Mouse (Mus musculus): ENCODE measurements around the gene Kifc1. TPM values are rescaled to one million over a fixed set of nuclear protein-coding genes. Genes with fewer than 3 reads are reported as not detected.

The Kifc1 gene
- polyA plus RNA-seq, 1 experiment from 2014 or later: 7.3 TPM

GRCm38 (mm10) chr17:33865330-33866030, 25.0 kb downstream of the Kifc1 start:
- Histone ChIP-seq H3K9me3 (no peaks in the 10 kb centered on the region), H3K27ac (no peak overlapping the region), H3K4me2 (no peak overlapping the region), H3K27me3 (no peaks in the 10 kb centered on the region), H3K36me3 (no peaks in the 10 kb centered on the region), H3K4me1 (no peaks in the 10 kb centered on the region), H3K4me3 (no peak overlapping the region), H3K9ac (no peak overlapping the region)
- 30% methylated on average over 9 of the region's 9 CpGs for WGBS
- ATAC-seq (ENCODE audit: insufficient number of reproducible peaks, insufficient read depth, low FRiP score, low TSS enrichment, low read depth): no peak

GRCm38 (mm10) chr17:33857816-33858215, 32.6 kb downstream of the Kifc1 start:
- no peaks in the 10 kb centered on the region for H3K9me3 ChIP-seq
- no peak overlapping the region for H3K4me3 ChIP-seq
- no peak for ATAC-seq (ENCODE audit: insufficient number of reproducible peaks, insufficient read depth, low FRiP score, low TSS enrichment, low read depth)
- no peak overlapping the region for H3K4me2 ChIP-seq
- no peak overlapping the region for H3K27ac ChIP-seq
- H3K4me1 ChIP-seq: no peaks in the 10 kb centered on the region
- no peaks in the 10 kb centered on the region for H3K27me3 ChIP-seq
- H3K36me3 ChIP-seq: no peaks in the 10 kb centered on the region
- WGBS: 80% methylated on average over 4 of the region's 4 CpGs
- H3K9ac ChIP-seq: no peak overlapping the region

- Histone ChIP-seq H3K27ac (no peak overlapping the region), H3K4me1 (no peaks in the 10 kb centered on the region), H3K36me3 (peaks cover 27% of the 10 kb centered on the region), H3K27me3 (no peaks in the 10 kb centered on the region), H3K4me3 (no peak overlapping the region), H3K9ac (no peak overlapping the region), H3K4me2 (no peak overlapping the region), H3K9me3 (no peaks in the 10 kb centered on the region)
- no peak for ATAC-seq (ENCODE audit: insufficient number of reproducible peaks, insufficient read depth, low FRiP score, low TSS enrichment, low read depth)
- 77% methylated on average over 1 of the region's 1 CpGs for WGBS
Observed at GRCm38 (mm10) chr17:33851331-33851730, 39.1 kb downstream of the Kifc1 start.

- no peak overlapping the region for H3K27ac ChIP-seq
- no peak overlapping the region for H3K4me2 ChIP-seq
- no peaks in the 10 kb centered on the region for H3K9me3 ChIP-seq
- peaks cover 14% of the 10 kb centered on the region for H3K4me1 ChIP-seq
- no peak overlapping the region for H3K4me3 ChIP-seq
- ATAC-seq (ENCODE audit: insufficient number of reproducible peaks, insufficient read depth, low FRiP score, low TSS enrichment, low read depth): no peak
- peaks cover 29% of the 10 kb centered on the region for H3K36me3 ChIP-seq
- no peak overlapping the region for H3K9ac ChIP-seq
- WGBS: 76% methylated on average over 8 of the region's 8 CpGs
- H3K27me3 ChIP-seq: no peaks in the 10 kb centered on the region
Observed at GRCm38 (mm10) chr17:33848139-33848538, 42.3 kb downstream of the Kifc1 start.

- Histone ChIP-seq H3K27ac (no peak overlapping the region), H3K36me3 (peaks cover 31% of the 10 kb centered on the region), H3K4me1 (peaks cover 14% of the 10 kb centered on the region), H3K27me3 (no peaks in the 10 kb centered on the region), H3K9me3 (no peaks in the 10 kb centered on the region), H3K9ac (peak overlapping the region; percentile 62), H3K4me2 (peak overlapping the region; percentile 86), H3K4me3 (peak overlapping the region; percentile 86)
- 70% methylated on average over 1 of the region's 1 CpGs for WGBS
- ATAC-seq (ENCODE audit: insufficient number of reproducible peaks, insufficient read depth, low FRiP score, low TSS enrichment, low read depth): no peak
Observed at GRCm38 (mm10) chr17:33844196-33844595, 46.3 kb downstream of the Kifc1 start.

- WGBS: 1% methylated on average over 45 of the region's 45 CpGs
- H3K4me3 ChIP-seq: peak within 1 kb of the TSS; percentile 86
- H3K9me3 ChIP-seq: no peaks in the 10 kb centered on the region
- peak; percentile 84 for ATAC-seq (ENCODE audit: insufficient number of reproducible peaks, insufficient read depth, low FRiP score, low TSS enrichment, low read depth)
- peaks cover 14% of the 10 kb centered on the region for H3K4me1 ChIP-seq
- H3K27ac ChIP-seq: peak within 1 kb of the TSS; percentile 30; the same call in 1 of the 2 replicates
- H3K27me3 ChIP-seq: no peaks in the 10 kb centered on the region
- peaks cover 31% of the 10 kb centered on the region for H3K36me3 ChIP-seq
- peak within 1 kb of the TSS; percentile 86 for H3K4me2 ChIP-seq
- peak within 1 kb of the TSS; percentile 78 for H3K9ac ChIP-seq
Observed at GRCm38 (mm10) chr17:33842966-33843795, 47.3 kb downstream of the Kifc1 start, which contains the start of gene Cd320. Cd320 (plus strand) TSS chr17:33843091.

GRCm38 (mm10) chr17:33829561-33829960, 60.9 kb downstream of the Kifc1 start:
- Histone ChIP-seq H3K4me1 (peaks cover 24% of the 10 kb centered on the region), H3K36me3 (peaks cover 63% of the 10 kb centered on the region), H3K4me2 (no peak overlapping the region), H3K9ac (0 out of 2 replicates have a peak overlapping the region, but pooled peaks have one; percentile 16), H3K4me3 (no peak overlapping the region), H3K9me3 (no peaks in the 10 kb centered on the region), H3K27me3 (no peaks in the 10 kb centered on the region), H3K27ac (no peak overlapping the region)
- WGBS: 89% methylated on average over 10 of the region's 10 CpGs
- ATAC-seq (ENCODE audit: insufficient number of reproducible peaks, insufficient read depth, low FRiP score, low TSS enrichment, low read depth): no peak

- H3K9ac ChIP-seq: 0 out of 2 replicates have a peak overlapping the region, but pooled peaks have one; percentile 16
- 82% methylated on average over 2 of the region's 2 CpGs for WGBS
- H3K36me3 ChIP-seq: peaks cover 57% of the 10 kb centered on the region
Observed at GRCm38 (mm10) chr17:33828892-33829291, 61.6 kb downstream of the Kifc1 start.

GRCm38 (mm10) chr17:33826850-33827249, 63.6 kb downstream of the Kifc1 start:
- Histone ChIP-seq H3K4me3 (no peak overlapping the region), H3K4me2 (no peak overlapping the region), H3K36me3 (peaks cover 52% of the 10 kb centered on the region), H3K9me3 (no peaks in the 10 kb centered on the region), H3K27me3 (no peaks in the 10 kb centered on the region), H3K27ac (no peak overlapping the region), H3K9ac (no peak overlapping the region), H3K4me1 (peaks cover 42% of the 10 kb centered on the region)
- 0% methylated on average over 3 of the region's 3 CpGs for WGBS
- ATAC-seq (ENCODE audit: insufficient number of reproducible peaks, insufficient read depth, low FRiP score, low TSS enrichment, low read depth): no peak

More at GRCm38 (mm10) chr17:33828892-33829291, 61.6 kb downstream of the Kifc1 start:
- ATAC-seq (ENCODE audit: insufficient number of reproducible peaks, insufficient read depth, low FRiP score, low TSS enrichment, low read depth): no peak
- H3K27me3 ChIP-seq: no peaks in the 10 kb centered on the region
- no peak overlapping the region for H3K27ac ChIP-seq
- H3K4me1 ChIP-seq: peaks cover 24% of the 10 kb centered on the region
- no peak overlapping the region for H3K4me2 ChIP-seq
- no peaks in the 10 kb centered on the region for H3K9me3 ChIP-seq
- H3K4me3 ChIP-seq: no peak overlapping the region
